Mouse (Mus musculus): Measurements from ENCODE around the gene Gm11444.

GRCm38 (mm10) chr11:85894731-85895545, 44.8 kb upstream of the Gm11444 start:
- TF ChIP-seq CTCF (IDR thresholded peaks at IDR 0.05; ENCODE audit: borderline replicate concordance, insufficient read depth, low read depth, low read length) (no peak), POLR2A (IDR thresholded peaks at IDR 0.05; ENCODE audit: borderline replicate concordance, insufficient read depth, low read length) (no peak)
